Mouse (Mus musculus) cerebellum, adult 9-10 months (tissue): Measurements from ENCODE around the gene Glg1.

Experiments
- DNase-seq: peaks from one replicate; pipeline ENCODE4 v3.0.0; 2022

Gene Glg1

GRCm38 (mm10) chr8:111142521-111142920 lies 116.5 kb downstream of the Glg1 start:
- no peak for DNase-seq

GRCm38 (mm10) chr8:111130756-111131155 lies 128.3 kb downstream of the Glg1 start:
- no peak for DNase-seq

GRCm38 (mm10) chr8:111119481-111119880 lies 139.5 kb downstream of the Glg1 start:
- DNase-seq = no peak

- no peak for DNase-seq
Measured at GRCm38 (mm10) chr8:111114891-111115290, 144.1 kb downstream of the Glg1 start.
